Mouse (Mus musculus) megakaryocyte, embryonic 14.5 days (primary cell): Measurements from ENCODE around the gene Rsbn1l.

Experiments used
- FLI1 ChIP-seq: IDR thresholded peaks from 2 replicates; pipeline ENCODE4 v1.6.1; 2012; ENCODE audit warnings: low read length, inconsistent platforms, mixed read lengths
- GATA1 ChIP-seq: IDR thresholded peaks from 3 replicates; pipeline ENCODE4 v1.6.1; 2012; ENCODE audit warnings: mixed read lengths, low read length, inconsistent platforms, borderline replicate concordance

DNA sequence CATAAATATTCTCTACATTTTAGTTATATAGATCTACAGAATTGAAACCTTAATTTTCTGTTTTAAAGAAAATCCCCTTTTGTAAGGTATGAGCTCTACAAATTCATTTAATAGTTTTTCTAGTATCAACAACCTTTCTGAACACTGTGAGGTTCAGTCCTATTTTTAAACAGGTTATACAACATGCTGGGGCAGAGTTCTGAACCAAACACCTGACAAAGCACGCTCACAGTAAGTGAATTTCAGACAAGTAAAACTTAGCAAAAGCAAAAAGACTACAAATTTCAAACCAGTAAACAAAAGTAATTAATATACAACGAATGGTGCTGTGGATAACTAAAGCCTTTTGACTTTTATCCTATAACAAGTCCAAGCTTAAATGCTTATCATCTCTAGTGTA is 97.8 kb downstream of the Rsbn1l start:
- TF ChIP-seq GATA1 (no peak), FLI1 (no peak)
